Mouse (Mus musculus): ENCODE results near the gene Cyp3a11.
"Not testable (repeated sequence)": the region's sequence is repeated elsewhere in the genome, so short reads cannot be mapped to it uniquely, and the experiment has no call there.

Gene Cyp3a11

DNA sequence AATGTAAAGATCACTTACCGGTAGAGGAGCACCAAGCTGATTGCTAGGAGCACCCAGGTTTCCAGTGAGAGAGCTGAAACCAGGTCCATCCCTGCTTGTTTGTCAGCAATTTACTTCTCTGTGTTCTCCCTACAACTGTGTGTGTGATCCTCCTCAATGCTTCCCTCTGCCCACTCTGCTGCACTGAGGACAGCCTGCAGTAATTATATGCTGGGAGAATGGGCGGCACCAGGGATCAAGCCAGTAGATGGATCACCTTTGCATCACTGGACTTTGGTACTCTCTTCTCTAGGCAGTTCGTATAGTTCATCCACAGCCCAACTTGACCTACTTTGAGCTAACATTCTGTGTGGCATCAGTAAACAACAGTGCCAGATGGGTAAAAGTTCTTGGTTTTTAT is at the start of gene Cyp3a11:
TSS of gene Cyp3a11 (minus strand) at position 277 of the 400 bp plus-strand sequence.
- DNase-seq (ENCODE audit: low read depth, low spot score), result no peak

DNA sequence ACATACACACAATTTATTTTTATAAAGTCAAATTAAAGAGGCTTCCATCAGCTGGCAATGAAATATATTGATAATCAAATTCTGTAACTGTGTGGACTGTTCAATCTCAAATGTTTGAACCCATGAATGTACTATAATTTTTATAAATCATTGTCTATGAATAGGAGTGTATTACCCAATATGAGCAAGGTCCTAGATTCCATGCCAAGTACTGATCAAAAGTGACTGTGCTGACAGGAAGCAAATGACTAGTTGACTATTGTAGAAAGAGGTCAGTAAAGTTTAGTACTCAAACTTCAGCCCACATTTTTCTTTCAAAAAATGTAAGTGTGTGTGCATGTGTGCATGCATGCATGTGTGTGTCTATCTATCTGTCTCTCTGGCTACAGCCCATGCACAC is 33.1 kb upstream of the Cyp3a11 start:
- no peak for DNase-seq (ENCODE audit: low read depth, low spot score)

DNA sequence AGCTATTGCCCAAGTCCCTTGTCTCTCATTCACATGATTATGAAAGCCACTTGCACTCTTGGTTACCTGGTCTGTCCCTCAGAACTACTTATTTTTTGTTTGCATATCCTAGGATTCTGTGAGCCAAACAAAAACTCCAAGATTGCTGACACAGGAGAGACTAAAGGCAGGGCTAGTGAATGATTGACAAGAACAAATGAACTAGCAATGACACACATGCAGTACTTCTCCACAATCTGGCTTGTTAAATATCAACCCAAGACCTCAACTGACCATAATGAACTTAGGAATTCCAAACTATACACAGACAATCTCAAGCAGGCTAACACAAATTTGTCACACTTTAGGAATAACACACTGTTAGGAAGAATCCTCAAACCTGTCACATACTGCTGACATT is 32.0 kb upstream of the Cyp3a11 start:
- DNase-seq (ENCODE audit: low read depth, low spot score), result no peak

DNA sequence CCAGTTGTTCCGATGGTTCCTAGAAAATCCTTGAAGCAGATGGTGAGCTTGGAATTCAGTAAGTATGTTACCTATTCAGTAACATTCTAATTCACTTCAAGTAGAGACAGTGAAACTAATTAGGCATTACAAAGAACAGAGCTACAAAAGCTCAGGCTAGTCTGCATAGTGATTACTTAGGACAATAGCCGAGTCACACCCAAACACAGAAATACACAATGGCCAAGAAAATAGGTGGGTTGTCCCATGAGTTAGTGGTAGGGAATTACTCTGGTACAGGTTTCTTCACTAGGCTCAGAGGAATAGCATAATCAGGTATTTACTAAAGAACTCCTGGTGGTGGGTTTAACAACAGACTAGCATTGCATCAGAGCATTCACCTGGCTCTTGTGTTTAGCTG is 27.2 kb upstream of the Cyp3a11 start:
- DNase-seq (ENCODE audit: low read depth, low spot score), result not testable (repeated sequence)

DNA sequence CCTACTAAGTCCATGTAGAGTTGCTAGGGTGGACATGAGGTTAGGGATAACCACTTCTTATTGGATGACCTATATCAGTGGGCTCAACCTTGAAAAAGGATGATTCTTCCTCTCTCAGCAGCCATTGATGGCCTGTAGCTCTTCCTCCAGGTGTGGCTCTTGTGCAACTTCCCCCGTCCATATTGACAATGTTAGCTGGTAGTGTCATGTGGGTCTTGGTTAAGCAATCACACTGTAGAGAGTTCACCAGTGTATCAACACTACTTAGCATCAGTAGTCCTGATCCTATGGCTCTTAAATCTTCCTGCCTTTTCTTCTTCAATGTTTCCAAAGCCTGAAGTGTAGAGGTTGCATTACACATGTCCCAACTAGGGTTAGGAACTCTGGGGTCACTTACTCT is 24.8 kb upstream of the Cyp3a11 start:
- DNase-seq (ENCODE audit: low read depth, low spot score), result no peak

DNA sequence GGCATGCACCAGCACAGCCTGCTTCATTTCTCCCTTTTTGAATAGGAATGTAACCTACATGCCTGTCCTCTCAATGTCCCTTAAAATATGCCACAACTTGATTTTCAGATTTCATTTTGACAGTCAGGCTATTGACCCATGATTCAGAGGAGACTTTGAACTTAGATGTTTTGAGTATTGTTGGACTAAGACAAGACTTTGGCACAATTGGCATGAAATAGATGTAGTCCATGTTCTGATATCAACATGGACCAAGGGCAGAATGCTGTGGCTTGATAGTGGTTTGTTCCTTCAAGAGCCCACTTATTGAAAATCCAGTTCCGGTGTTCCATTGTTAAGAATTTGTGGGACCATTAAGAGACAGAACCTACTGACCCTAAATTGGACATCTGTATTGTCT is 23.6 kb upstream of the Cyp3a11 start:
- DNase-seq (ENCODE audit: low read depth, low spot score), result no peak

DNA sequence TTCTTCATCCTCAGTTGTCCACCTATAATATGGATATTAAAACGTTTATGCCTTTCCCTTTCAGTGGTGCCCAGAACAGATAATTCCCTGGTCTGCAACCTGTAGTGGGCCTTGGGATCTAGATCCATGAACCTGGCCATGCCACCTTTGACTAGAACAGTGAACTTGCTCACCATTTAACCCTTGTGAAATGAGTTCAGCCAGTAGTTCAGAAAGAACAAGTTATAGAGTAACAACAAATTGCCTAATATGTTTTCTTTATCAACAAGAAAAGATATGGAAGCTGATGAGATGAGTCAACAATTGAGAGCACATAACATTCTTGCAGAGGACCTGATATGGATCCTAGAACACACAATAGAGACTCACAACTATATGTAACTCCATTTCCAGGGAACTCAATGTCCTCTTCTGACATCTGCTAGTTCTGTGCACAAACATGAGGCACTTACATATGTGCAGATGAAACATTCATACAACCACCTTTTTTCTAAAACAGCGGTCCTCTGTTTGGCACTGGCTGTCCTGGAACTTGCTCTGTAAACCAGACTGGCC is 20.7 kb upstream of the Cyp3a11 start:
- DNase-seq (ENCODE audit: low read depth, low spot score), result no peak

DNA sequence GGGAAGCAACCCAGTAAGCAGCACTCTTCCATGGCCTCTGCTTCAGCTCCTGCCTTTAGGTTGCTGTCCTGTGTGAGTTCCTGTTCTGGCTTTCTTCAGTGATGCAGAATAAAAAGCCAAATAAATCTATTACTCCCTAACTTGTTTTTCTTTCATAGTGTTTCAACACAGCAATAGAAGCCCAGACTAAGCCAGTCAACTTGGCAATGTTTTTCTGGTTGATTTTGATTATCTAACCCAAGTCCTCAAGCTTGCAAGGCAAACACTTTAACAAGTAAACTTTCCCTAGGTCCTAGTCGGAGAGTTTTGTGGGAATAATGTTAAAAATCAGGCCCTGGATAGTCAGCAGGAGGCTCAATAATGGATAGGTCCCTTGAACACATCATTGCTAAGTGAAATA is 17.5 kb upstream of the Cyp3a11 start:
- DNase-seq (ENCODE audit: low read depth, low spot score), result no peak

DNA sequence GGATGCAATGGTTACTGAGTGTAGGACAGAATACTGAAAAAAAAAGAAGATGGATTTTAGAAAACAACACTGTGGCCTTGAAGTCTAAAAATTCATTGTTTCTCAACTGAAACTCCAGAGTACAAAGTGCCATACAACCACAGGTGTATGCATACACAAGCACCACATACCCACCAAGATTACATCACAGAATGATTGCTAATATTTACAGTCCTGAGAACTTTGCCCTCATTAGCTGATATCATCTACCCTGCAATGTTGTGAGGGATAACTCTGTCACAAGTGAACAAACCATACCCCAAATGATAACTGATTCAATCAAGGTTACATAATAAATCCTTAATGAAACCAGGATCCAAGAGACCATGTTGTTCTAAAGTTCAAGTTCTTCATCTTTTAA is 1.4 kb upstream of the Cyp3a11 start:
- no peak for DNase-seq (ENCODE audit: low read depth, low spot score)

DNA sequence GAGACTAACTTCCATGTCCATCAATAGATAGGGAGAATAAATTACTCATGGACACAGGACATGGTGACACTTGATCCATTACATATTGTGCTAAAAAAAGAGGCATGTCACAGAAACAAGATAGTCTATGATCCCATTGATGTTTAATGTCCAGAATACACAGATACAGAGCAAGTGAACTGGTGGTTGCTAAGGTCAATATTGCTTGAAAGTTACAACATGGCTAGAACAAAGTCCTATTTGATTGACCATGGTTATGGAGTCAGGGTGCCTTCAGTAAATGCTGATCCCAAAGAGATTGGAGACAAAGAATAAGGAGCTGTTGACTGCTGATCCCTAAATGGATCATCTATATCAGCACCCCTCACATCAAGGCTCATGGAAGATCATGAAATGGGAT is 12.3 kb downstream of the Cyp3a11 start:
- DNase-seq (ENCODE audit: low read depth, low spot score), result not testable (repeated sequence)

DNA sequence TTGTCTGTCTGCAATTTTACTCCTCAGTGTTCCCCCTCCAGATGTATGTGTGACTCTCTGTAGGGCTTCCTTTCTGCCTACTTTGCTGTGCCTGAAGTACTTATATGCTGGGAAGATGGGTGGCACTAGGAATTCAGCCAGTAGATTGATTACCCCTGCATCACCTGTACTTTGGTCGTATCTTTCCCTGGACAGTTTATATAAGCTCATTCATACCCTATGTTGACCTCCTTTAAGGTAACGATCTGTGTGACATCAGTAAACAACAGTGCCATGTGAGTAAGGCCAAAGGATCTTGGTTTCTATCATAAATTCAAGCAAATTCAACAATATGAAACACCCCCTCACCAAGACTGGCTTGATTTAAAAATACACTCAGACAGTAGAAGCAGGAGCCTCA is 74.0 kb downstream of the Cyp3a11 start, which contains the start of gene Cyp3a44:
TSS of gene Cyp3a44 (minus strand) at position 79 of the 400 bp plus-strand sequence.
- DNase-seq (ENCODE audit: low read depth, low spot score), result not testable (repeated sequence)
